Mouse (Mus musculus): ENCODE results near the gene Klra8. TPM values are rescaled to one million over a fixed set of nuclear protein-coding genes. Genes with fewer than 3 reads are reported as not detected.
"Not testable (repeated sequence)": the region's sequence is repeated elsewhere in the genome, so short reads cannot be mapped to it uniquely, and the experiment has no call there.

The Klra8 gene
- not detected in 2 replicates for polyA plus RNA-seq (2015; fragmentation: Nextera tagmentation; extraction: Ambion mirVana)

DNA sequence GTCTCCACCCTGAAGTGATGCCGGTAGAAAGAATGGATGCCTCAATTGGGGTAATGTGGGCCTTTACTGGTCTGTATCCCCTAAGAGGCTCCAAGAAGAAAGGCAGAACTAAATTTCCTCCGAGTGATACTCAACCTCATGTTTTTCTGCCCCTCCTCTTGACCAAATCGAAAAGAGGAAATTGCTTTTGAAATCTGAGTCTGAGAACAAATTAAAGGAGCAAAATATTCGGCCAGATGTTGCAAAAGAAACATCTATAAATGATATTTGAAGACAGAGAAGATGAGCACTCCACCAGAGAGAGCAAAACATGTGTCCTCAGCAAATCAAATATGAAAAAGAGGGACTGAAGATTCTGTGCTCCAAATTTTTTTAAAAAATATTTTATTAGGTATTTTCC lies at the start of gene Klra8:
Gene Klra8, minus strand, starts transcription at position 101 of the 400 bp plus-strand sequence.
- not testable (repeated sequence) for H3K36me3 ChIP-seq (ENCODE audit: control insufficient read depth, insufficient read depth, low read length); ATAC-seq; H3K9me3 ChIP-seq (replicated peaks; ENCODE audit: control insufficient read depth, low read length, poor library complexity, severe bottlenecking); H3K4me1 ChIP-seq (ENCODE audit: control insufficient read depth, insufficient read depth, low read length); H3K4me3 ChIP-seq (ENCODE audit: low read depth, low read length); H3K27me3 ChIP-seq (ENCODE audit: control insufficient read depth, insufficient read depth, low read depth, low read length); H3K9ac ChIP-seq (ENCODE audit: low read depth, low read length); H3K27ac ChIP-seq (ENCODE audit: low read length); H3K4me2 ChIP-seq (ENCODE audit: low read length)
- 70% methylated on average over 4 of the region's 4 CpGs for WGBS

DNA sequence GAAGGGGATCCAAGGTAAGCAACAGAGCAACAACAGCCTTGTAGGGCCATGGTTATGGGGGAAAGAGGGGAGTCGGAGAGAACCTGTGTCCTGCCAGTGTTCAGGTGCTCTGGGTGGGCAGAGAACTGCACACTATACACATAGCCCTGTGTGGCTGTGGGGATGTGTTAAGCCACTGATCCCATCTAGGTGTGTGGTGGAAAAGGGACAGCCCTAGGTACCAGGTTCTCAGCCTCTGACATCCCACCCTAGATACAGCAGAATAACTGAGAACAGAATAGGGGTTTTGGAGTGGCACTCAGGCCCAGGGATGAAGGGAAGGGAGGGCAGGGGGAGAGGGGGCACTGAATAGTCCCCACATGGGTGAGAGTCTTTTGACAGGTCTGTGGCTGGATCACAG lies 19.2 kb downstream of the Klra8 start:
- no peak overlapping the region for H3K9ac ChIP-seq (ENCODE audit: low read depth, low read length)
- no peaks in the 10 kb centered on the region for H3K36me3 ChIP-seq (ENCODE audit: control insufficient read depth, insufficient read depth, low read length)
- no peaks in the 10 kb centered on the region for H3K9me3 ChIP-seq (replicated peaks; ENCODE audit: control insufficient read depth, low read length, poor library complexity, severe bottlenecking)
- no peak overlapping the region for H3K4me2 ChIP-seq (ENCODE audit: low read length)
- H3K27me3 ChIP-seq (ENCODE audit: control insufficient read depth, insufficient read depth, low read depth, low read length) = no peaks in the 10 kb centered on the region
- no peak overlapping the region for H3K4me3 ChIP-seq (ENCODE audit: low read depth, low read length)
- H3K4me1 ChIP-seq (ENCODE audit: control insufficient read depth, insufficient read depth, low read length) = no peaks in the 10 kb centered on the region
- WGBS = 81% methylated on average over 1 of the region's 1 CpGs
- no peak for ATAC-seq
- H3K27ac ChIP-seq (ENCODE audit: low read length) = no peak overlapping the region

DNA sequence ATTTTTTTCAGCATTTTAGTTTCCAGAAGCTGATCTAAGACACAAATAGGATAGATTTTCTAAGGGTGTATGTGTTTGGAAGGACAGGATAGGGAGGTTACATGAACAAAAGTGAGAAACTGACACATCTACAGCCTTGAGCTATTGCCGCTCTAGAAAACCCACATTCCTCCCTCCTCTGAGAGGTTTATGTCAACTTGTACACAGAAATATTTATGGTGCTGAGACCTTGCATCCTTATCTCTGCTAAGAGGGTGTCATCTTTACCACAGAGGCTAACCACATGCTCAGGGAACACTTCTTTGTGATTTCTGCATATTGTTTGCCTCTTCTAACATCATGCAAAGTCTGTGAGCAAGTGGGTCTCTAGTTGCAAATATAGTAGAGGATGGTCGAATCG lies 27.0 kb downstream of the Klra8 start:
- not testable (repeated sequence) for ATAC-seq
- WGBS = 86% methylated on average over 3 of the region's 3 CpGs

DNA sequence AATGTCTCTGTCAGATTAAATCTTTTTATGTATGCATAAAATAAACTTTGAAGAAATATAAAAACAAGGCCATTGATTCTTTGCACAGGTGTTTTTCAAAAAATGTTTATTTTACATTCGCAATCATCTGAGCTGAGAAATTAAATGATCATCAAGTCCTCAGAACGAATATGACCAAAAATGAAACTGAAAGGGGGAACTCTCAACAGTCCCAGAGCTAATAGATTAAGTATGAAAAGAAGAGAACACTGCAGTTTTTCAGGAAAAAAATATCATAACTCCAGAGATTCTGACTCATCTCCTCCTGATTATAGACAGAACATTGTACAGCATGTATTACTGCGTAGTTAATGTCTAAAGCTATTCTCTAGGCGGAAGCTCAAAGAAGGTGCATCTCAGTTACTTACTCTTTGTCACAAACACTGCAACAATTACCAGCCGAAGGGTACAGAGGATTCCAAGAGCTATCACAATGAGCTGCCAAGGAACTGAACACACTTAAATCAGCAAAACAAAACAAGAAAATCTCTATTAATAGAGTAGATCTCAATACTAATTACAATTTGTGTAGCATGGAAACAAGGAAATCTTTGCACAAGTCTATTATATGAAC lies 37.3 kb downstream of the Klra8 start:
- Histone ChIP-seq H3K4me2 (ENCODE audit: low read length) (no peak overlapping the region), H3K27ac (ENCODE audit: low read length) (no peak overlapping the region), H3K4me1 (ENCODE audit: control insufficient read depth, insufficient read depth, low read length) (no peaks in the 10 kb centered on the region), H3K9ac (ENCODE audit: low read depth, low read length) (no peak overlapping the region), H3K9me3 (replicated peaks; ENCODE audit: control insufficient read depth, low read length, poor library complexity, severe bottlenecking) (0 out of 2 replicates have a peak, but pooled peaks cover 5% of the 10 kb centered on the region), H3K36me3 (ENCODE audit: control insufficient read depth, insufficient read depth, low read length) (no peaks in the 10 kb centered on the region), H3K27me3 (ENCODE audit: control insufficient read depth, insufficient read depth, low read depth, low read length) (no peaks in the 10 kb centered on the region), H3K4me3 (ENCODE audit: low read depth, low read length) (no peak overlapping the region)
- WGBS = 78% methylated on average over 5 of the region's 5 CpGs
- ATAC-seq = no peak

More for the DNA sequence above, 27.0 kb downstream of the Klra8 start:
- H3K27ac ChIP-seq (ENCODE audit: low read length); H3K9me3 ChIP-seq (replicated peaks; ENCODE audit: control insufficient read depth, low read length, poor library complexity, severe bottlenecking); H3K4me1 ChIP-seq (ENCODE audit: control insufficient read depth, insufficient read depth, low read length); H3K36me3 ChIP-seq (ENCODE audit: control insufficient read depth, insufficient read depth, low read length); H3K27me3 ChIP-seq (ENCODE audit: control insufficient read depth, insufficient read depth, low read depth, low read length); H3K9ac ChIP-seq (ENCODE audit: low read depth, low read length); H3K4me2 ChIP-seq (ENCODE audit: low read length); H3K4me3 ChIP-seq (ENCODE audit: low read depth, low read length): not testable (repeated sequence)

DNA sequence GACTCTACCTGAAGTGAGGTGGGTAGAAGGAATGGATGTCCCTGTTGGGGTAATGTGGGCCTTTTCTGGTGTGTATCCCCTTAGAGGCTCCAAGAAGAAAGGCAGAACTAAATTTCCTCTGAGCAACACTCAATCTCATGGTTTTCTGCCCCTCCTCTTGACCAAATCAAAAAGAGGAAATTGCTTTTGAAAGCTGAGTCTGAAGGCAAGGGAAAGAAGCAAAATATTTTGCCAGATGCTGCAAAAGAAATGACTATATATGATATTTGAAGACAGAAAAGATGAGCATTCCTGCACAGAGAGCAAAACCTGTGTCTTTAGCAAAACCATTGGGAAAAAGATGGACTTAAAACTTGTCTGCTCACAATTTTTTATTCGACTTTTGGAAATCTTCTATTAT lies 62.5 kb downstream of the Klra8 start, which contains the start of gene Klra4:
Gene Klra4, minus strand, starts transcription at position 101 of the 400 bp plus-strand sequence.
- H3K9ac ChIP-seq (ENCODE audit: low read depth, low read length); H3K4me3 ChIP-seq (ENCODE audit: low read depth, low read length); H3K27ac ChIP-seq (ENCODE audit: low read length); ATAC-seq; H3K4me2 ChIP-seq (ENCODE audit: low read length); H3K27me3 ChIP-seq (ENCODE audit: control insufficient read depth, insufficient read depth, low read depth, low read length); H3K4me1 ChIP-seq (ENCODE audit: control insufficient read depth, insufficient read depth, low read length); H3K36me3 ChIP-seq (ENCODE audit: control insufficient read depth, insufficient read depth, low read length): not testable (repeated sequence)
- 71% methylated on average over 1 of the region's 1 CpGs for WGBS
- H3K9me3 ChIP-seq (replicated peaks; ENCODE audit: control insufficient read depth, low read length, poor library complexity, severe bottlenecking) = peaks cover 11% of the 10 kb centered on the region; the same call in 1 of the 2 replicates

Other genes with a start within 250 kb of the Klra8 start
- gene Klra5, start 212.2 kb downstream of the Klra8 start, polyA plus RNA-seq (2015; fragmentation: Nextera tagmentation; extraction: Ambion mirVana) = not detected in 2 replicates
- gene Klra6, start 102.9 kb downstream of the Klra8 start, polyA plus RNA-seq (2015; fragmentation: Nextera tagmentation; extraction: Ambion mirVana) = not detected in 2 replicates
- gene Klra4, start 62.6 kb downstream of the Klra8 start, polyA plus RNA-seq (2015; fragmentation: Nextera tagmentation; extraction: Ambion mirVana) = not detected in 2 replicates
- not detected in 2 replicates for gene Klra9, start 63.2 kb upstream of the Klra8 start, polyA plus RNA-seq (2015; fragmentation: Nextera tagmentation; extraction: Ambion mirVana)
- not detected in 2 replicates for gene Klra7, start 103.4 kb upstream of the Klra8 start, polyA plus RNA-seq (2015; fragmentation: Nextera tagmentation; extraction: Ambion mirVana)
- not detected in 2 replicates for gene Klra10, start 152.0 kb upstream of the Klra8 start, polyA plus RNA-seq (2015; fragmentation: Nextera tagmentation; extraction: Ambion mirVana)
- not detected in 2 replicates for gene Klra3, start 207.7 kb upstream of the Klra8 start, polyA plus RNA-seq (2015; fragmentation: Nextera tagmentation; extraction: Ambion mirVana)

Data from midbrain, embryonic 16.5 days (tissue).